Mouse (Mus musculus) ES-Bruce4 (cell line): ENCODE data around the gene Arhgef26.
A peak's percentile ranks its signal among the peaks of the same experiment; 100 is the strongest.

Experiments
- CTCF ChIP-seq: IDR thresholded peaks from one replicate; pipeline ENCODE4 v1.8.1; 2011; ENCODE audit warnings: low read depth, low read length
- EP300 ChIP-seq: IDR thresholded peaks from 2 replicates; pipeline ENCODE4 v1.6.1; 2011; ENCODE audit warnings: low read depth, low read length; ENCODE audit not compliant: insufficient read depth

DNA sequence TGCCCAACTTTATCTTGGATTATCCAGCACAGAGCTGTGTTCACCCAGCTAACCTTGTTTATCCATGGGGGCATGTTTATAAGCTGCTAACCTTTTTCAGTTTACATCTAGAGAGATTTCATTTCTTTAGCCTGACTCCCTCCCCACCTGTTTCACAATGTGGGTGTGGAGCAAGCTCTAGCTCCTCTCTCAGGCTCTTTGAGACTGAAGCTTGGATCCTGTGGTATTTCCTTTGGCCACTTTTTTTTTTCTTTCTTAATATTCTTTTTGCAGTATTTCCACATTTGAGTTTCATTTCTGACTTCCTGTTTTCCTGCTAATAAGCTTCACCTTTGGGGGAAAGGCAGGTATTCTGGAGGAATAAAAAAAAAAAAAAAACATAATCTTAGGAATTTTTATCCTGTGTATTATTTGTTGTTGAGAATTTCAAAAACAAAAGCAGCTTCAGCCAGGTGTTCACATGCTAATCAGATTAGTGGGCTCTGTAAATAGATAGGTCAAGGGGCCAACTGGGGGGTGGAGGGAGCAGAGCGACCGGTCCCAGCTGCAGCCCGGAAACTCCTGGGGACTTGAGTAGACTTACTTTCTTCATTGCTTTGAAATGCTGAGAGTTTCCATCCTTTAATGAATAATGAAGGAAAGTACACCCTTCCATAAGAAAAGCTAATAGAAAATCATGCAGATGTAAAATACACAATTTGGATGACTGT, 3.5 kb downstream of the Arhgef26 start:
- TF ChIP-seq CTCF (no peak), EP300 (peak; percentile 81)
